Mouse (Mus musculus): ENCODE measurements around the gene Chrna9. TPM values are rescaled to one million over a fixed set of nuclear protein-coding genes. Genes with fewer than 3 reads are reported as not detected.

Gene Chrna9
- polyA plus RNA-seq, 1 experiment: not detected

DNA sequence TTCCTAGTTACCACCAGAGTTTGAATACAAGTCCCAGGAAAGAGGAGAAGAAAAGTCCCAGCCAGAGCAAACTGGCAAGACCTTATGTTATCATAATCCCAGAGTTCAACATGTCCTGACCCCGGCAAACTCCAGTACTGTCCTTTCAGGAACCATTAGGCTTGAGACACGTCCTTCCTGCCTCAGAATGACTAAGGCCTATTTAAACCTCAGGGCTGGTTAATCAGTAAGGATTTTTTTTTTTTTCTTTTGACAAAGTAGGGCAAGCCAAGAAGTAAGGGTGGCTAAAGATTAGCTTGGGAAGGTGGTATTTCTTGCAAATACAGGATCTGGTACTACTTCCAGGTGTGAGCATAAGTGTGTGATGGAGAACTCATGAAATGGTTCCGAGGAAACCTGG, 79.3 kb downstream of the Chrna9 start:
- no peak overlapping the region for H3K4me3 ChIP-seq
- TF ChIP-seq CEBPB (IDR thresholded peaks at IDR 0.05; ENCODE audit: insufficient read depth, poor library complexity, severe bottlenecking): no peak
- no peak for TF ChIP-seq MAX (IDR thresholded peaks at IDR 0.05; ENCODE audit: low read depth)
- TF ChIP-seq MYOG (IDR thresholded peaks at IDR 0.05; ENCODE audit: control insufficient read depth in 1 of 3, insufficient read depth in 1 of 3, insufficient read length in 2 of 3, low read depth in 2 of 3): no peak
- no peak for TF ChIP-seq SRF (IDR thresholded peaks at IDR 0.05; ENCODE audit: control insufficient read depth, insufficient read length, low read depth)
- no peak for TF ChIP-seq USF1 (IDR thresholded peaks at IDR 0.05; ENCODE audit: low read depth)
- no peaks in the 10 kb centered on the region for H3K27me3 ChIP-seq (ENCODE audit: control insufficient read depth, insufficient read depth, insufficient read length)
- H3K79me2 ChIP-seq (ENCODE audit: control insufficient read depth, insufficient read depth): no peaks in the 10 kb centered on the region
- H3ac ChIP-seq (ENCODE audit: control insufficient read depth, insufficient read length): no peak overlapping the region
- H3K4me2 ChIP-seq (ENCODE audit: low read depth): no peak overlapping the region
- no peaks in the 10 kb centered on the region for H3K36me3 ChIP-seq (ENCODE audit: control insufficient read depth, insufficient read depth)

DNA sequence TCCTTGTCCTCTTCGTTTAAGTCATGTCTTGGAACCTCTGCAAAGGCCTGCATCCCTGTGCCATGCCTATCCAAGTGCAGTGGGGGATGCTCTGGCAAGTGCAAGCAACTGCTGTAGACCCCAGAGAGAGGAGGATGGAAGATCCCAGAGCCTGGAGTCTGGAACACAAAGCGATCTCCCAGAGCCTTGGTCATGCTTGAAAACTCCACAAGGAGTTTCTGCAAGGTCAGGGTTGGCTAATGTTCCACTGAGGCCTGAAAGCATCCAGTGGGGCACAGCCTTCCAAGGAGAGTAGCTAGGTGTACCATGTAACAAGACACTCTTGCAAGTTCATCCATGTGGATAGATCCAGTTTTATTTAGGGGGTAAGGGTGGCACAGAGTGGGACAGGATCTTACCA, 79.7 kb downstream of the Chrna9 start:
- H3K4me3 ChIP-seq: no peak overlapping the region
- H3K36me3 ChIP-seq (ENCODE audit: control insufficient read depth, insufficient read depth): no peaks in the 10 kb centered on the region
- H3ac ChIP-seq (ENCODE audit: control insufficient read depth, insufficient read length): no peak overlapping the region
- H3K27me3 ChIP-seq (ENCODE audit: control insufficient read depth, insufficient read depth, insufficient read length): no peaks in the 10 kb centered on the region
- H3K4me2 ChIP-seq (ENCODE audit: low read depth): no peak overlapping the region
- TF ChIP-seq SRF (IDR thresholded peaks at IDR 0.05; ENCODE audit: control insufficient read depth, insufficient read length, low read depth): no peak
- no peak for TF ChIP-seq TCF3 (IDR thresholded peaks at IDR 0.05; ENCODE audit: insufficient read length, low read depth)
- TF ChIP-seq TCF12 (IDR thresholded peaks at IDR 0.05; ENCODE audit: insufficient read depth, poor library complexity, severe bottlenecking): no peak
- TF ChIP-seq POLR2AphosphoS2 (IDR thresholded peaks at IDR 0.05; ENCODE audit: insufficient read length, low read depth): no peak
- no peak for TF ChIP-seq E2F4 (IDR thresholded peaks at IDR 0.05; ENCODE audit: insufficient read depth)
- TF ChIP-seq USF1 (IDR thresholded peaks at IDR 0.05; ENCODE audit: low read depth): no peak
- H3K79me2 ChIP-seq (ENCODE audit: control insufficient read depth, insufficient read depth): no peaks in the 10 kb centered on the region

DNA sequence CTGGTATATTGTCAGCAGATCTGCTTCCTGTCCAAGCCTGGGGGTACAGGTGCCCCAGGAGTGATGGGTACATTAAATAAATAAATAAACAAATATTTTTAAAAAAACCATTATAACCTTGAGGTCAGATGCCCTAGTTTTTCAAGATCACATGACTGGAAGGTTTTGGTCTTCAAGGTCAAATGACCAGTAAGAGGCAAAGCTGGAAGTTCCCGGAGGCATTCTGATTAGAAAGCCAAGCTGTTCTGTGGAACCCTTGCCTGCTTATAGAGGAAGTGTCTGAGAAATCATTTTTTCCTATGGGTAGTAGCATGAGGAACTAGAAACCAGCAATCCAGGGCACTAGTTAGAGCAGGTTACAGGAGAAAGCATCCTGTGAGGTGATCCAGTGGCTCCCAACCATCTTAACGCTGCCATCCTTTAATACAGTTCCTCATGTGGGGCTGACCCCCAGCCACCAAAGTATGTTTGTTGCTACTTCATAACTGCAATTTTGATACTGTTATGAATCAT, 80.8 kb downstream of the Chrna9 start:
- H3K4me3 ChIP-seq: no peak overlapping the region
- no peaks in the 10 kb centered on the region for H3K27me3 ChIP-seq (ENCODE audit: control insufficient read depth, insufficient read depth, insufficient read length)
- H3K79me2 ChIP-seq (ENCODE audit: control insufficient read depth, insufficient read depth): no peaks in the 10 kb centered on the region
- H3ac ChIP-seq (ENCODE audit: control insufficient read depth, insufficient read length): no peak overlapping the region
- no peak overlapping the region for H3K4me2 ChIP-seq (ENCODE audit: low read depth)
- H3K36me3 ChIP-seq (ENCODE audit: control insufficient read depth, insufficient read depth): no peaks in the 10 kb centered on the region
- no peak for TF ChIP-seq TCF12 (IDR thresholded peaks at IDR 0.05; ENCODE audit: insufficient read depth, poor library complexity, severe bottlenecking)
- no peak for TF ChIP-seq TCF3 (IDR thresholded peaks at IDR 0.05; ENCODE audit: insufficient read length, low read depth)

DNA sequence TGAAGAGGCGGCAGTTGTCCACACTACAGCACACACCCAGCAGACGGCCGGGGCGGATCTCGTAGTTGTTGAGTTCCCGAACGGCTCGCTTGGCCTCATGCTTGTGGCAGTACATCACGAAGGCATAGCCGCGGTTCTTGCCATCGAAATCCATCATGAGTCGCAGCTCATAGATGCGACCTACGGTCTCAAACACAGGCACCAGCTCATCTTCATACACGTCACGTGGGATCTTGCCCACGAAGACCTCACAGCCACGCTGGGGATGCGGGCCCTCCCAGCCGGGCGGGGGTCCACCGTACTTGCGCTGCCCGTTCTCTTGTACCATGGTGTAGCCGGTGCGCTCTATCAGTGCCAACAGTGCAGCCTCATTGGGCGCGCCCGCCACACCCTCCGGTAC, 92.1 kb downstream of the Chrna9 start:
- H3ac ChIP-seq (ENCODE audit: control insufficient read depth, insufficient read length): no peak overlapping the region
- TF ChIP-seq POLR2A (IDR thresholded peaks at IDR 0.05; ENCODE audit: insufficient read length, low read depth) (no peak), REST (IDR thresholded peaks at IDR 0.05; ENCODE audit: insufficient read depth, insufficient read length) (no peak), TCF3 (IDR thresholded peaks at IDR 0.05; ENCODE audit: insufficient read length, low read depth) (no peak), TCF12 (IDR thresholded peaks at IDR 0.05; ENCODE audit: insufficient read depth, poor library complexity, severe bottlenecking) (no peak), MYOG (IDR thresholded peaks at IDR 0.05; ENCODE audit: control insufficient read depth in 1 of 3, insufficient read depth in 1 of 3, insufficient read length in 2 of 3, low read depth in 2 of 3) (no peak), SRF (IDR thresholded peaks at IDR 0.05; ENCODE audit: control insufficient read depth, insufficient read length, low read depth) (no peak), E2F4 (IDR thresholded peaks at IDR 0.05; ENCODE audit: insufficient read depth) (no peak), MYOD1 (IDR thresholded peaks at IDR 0.05; ENCODE audit: control insufficient read depth in 1 of 3, insufficient read length in 2 of 3, low read depth in 2 of 3) (no peak)
- H3K4me2 ChIP-seq (ENCODE audit: low read depth): no peak overlapping the region
- H3K36me3 ChIP-seq (ENCODE audit: control insufficient read depth, insufficient read depth): no peaks in the 10 kb centered on the region
- no peak overlapping the region for H3K4me3 ChIP-seq
- H3K79me2 ChIP-seq (ENCODE audit: control insufficient read depth, insufficient read depth): no peaks in the 10 kb centered on the region
- no peaks in the 10 kb centered on the region for H3K27me3 ChIP-seq (ENCODE audit: control insufficient read depth, insufficient read depth, insufficient read length)

Other genes starting within 250 kb of the Chrna9 start
- 17.5 TPM for gene Pds5a, start 236.6 kb upstream of the Chrna9 start, polyA plus RNA-seq (2012; fragmentation: generic; extraction: Trizol)
- gene N4bp2, start 171.4 kb upstream of the Chrna9 start, polyA plus RNA-seq (2012; fragmentation: generic; extraction: Trizol): 1.9 TPM
- gene Rhoh, start 73.7 kb upstream of the Chrna9 start, polyA plus RNA-seq (2012; fragmentation: generic; extraction: Trizol): 0.28 TPM
- gene 9130230L23Rik, start 69.4 kb downstream of the Chrna9 start, polyA plus RNA-seq (2012; fragmentation: generic; extraction: Trizol): 0.08 TPM
- 0.10 TPM for gene Rbm47, start 238.2 kb downstream of the Chrna9 start, polyA plus RNA-seq (2012; fragmentation: generic; extraction: Trizol)